In genomic region chr4:109253664-109254151, GRCm38 (mm10) we compare ENCODE assay signal across 14 mouse cellular contexts. TPM values are rescaled to one million over a fixed set of nuclear protein-coding genes. Genes with fewer than 3 reads are reported as not detected.
A peak's percentile ranks its signal among the peaks of the same experiment; 100 is the strongest.
DNase-seq lines count a peak whose midpoint lies in the region; ATAC-seq and TF ChIP-seq lines count a peak whose summit lies in the region.
"Had no signal": no experiment of that assay in that cellular context is flagged by ENCODE, and none has a peak within 500 bp of the region (broad histone marks: within the 10 kb centered on the region; RNA-seq: fewer than 3 reads in every experiment).

No protein-coding gene starts in this region.

- no peak overlapping the region for H3K9ac ChIP-seq in heart, embryonic 16.5 days (ENCODE audit: low read length)
- no peak overlapping the region for H3K9ac ChIP-seq in lung, embryonic 14.5 days
- no peak overlapping the region for H3K9ac ChIP-seq in stomach, embryonic 14.5 days (replicated peaks; ENCODE audit: low read depth, low read length)
- H3K9ac ChIP-seq: forebrain, embryonic 12.5 days; limb, embryonic 15.5 days; neural tube, embryonic 12.5 days had no signal

- H3K9me3 ChIP-seq in heart, embryonic 16.5 days (replicated peaks; ENCODE audit: control insufficient read depth, low read length) = peaks cover 4% of the 10 kb centered on the region
- H3K9me3 ChIP-seq in lung, embryonic 14.5 days (ENCODE audit: low read depth, low read length) = no peaks in the 10 kb centered on the region
- H3K9me3 ChIP-seq in stomach, embryonic 14.5 days (ENCODE audit: control insufficient read depth, low read depth, low read length) = no peaks in the 10 kb centered on the region
- H3K9me3 ChIP-seq in limb, embryonic 10.5 days (replicated peaks) = no peaks in the 10 kb centered on the region
- H3K9me3 ChIP-seq: limb, embryonic 15.5 days; neural tube, embryonic 12.5 days had no signal

- intact Hi-C loops in left cerebral cortex, postnatal 10 days (cut with DNase I) = no loop called here

- no peak; the same call in 1 of the 2 replicates for ATAC-seq in heart, embryonic 16.5 days (replicated peaks; ENCODE audit: extremely low read depth, insufficient read depth, low FRiP score)
- peak; percentile 66; the same call in 1 of the 2 replicates for ATAC-seq in lung, embryonic 14.5 days (ENCODE audit: insufficient read depth)
- ATAC-seq in stomach, embryonic 14.5 days (ENCODE audit: insufficient number of reproducible peaks, insufficient read depth, low FRiP score, low read depth) = no peak

- H3K27ac ChIP-seq in heart, embryonic 16.5 days (ENCODE audit: low read length) = no peak overlapping the region
- peak overlapping the region; percentile 13; the same call in 1 of the 2 replicates for H3K27ac ChIP-seq in lung, embryonic 14.5 days (ENCODE audit: low read depth)
- peak overlapping the region; percentile 15; the same call in 1 of the 2 replicates for H3K27ac ChIP-seq in stomach, embryonic 14.5 days (ENCODE audit: low read length)
- no peak overlapping the region for H3K27ac ChIP-seq in limb, embryonic 10.5 days
- H3K27ac ChIP-seq: forebrain, embryonic 12.5 days; limb, embryonic 15.5 days; neural tube, embryonic 12.5 days had no signal

- H3K36me3 ChIP-seq in heart, embryonic 16.5 days (ENCODE audit: control insufficient read depth, insufficient read depth) = no peaks in the 10 kb centered on the region
- no peaks in the 10 kb centered on the region for H3K36me3 ChIP-seq in lung, embryonic 14.5 days (ENCODE audit: insufficient read depth)
- H3K36me3 ChIP-seq in stomach, embryonic 14.5 days (ENCODE audit: control insufficient read depth, insufficient read depth, low read length) = no peaks in the 10 kb centered on the region
- no peaks in the 10 kb centered on the region for H3K36me3 ChIP-seq in limb, embryonic 10.5 days
- H3K36me3 ChIP-seq: forebrain, embryonic 12.5 days; limb, embryonic 15.5 days; neural tube, embryonic 12.5 days had no signal

- H3K4me2 ChIP-seq in heart, embryonic 16.5 days (ENCODE audit: low read depth, low read length) = peak overlapping the region; percentile 28; the same call in 1 of the 2 replicates
- H3K4me2 ChIP-seq in lung, embryonic 14.5 days = 0 out of 2 replicates have a peak overlapping the region, but pooled peaks have one; percentile 3
- H3K4me2 ChIP-seq in stomach, embryonic 14.5 days (replicated peaks; ENCODE audit: low read depth, low read length) = peak overlapping the region; percentile 16; the same call in 1 of the 2 replicates
- H3K4me2 ChIP-seq: forebrain, embryonic 12.5 days; limb, embryonic 15.5 days; neural tube, embryonic 12.5 days had no signal

- DNase-seq in heart, adult 11 months = peak; percentile 94
- DNase-seq in heart, postnatal 4 days = no peak
- DNase-seq in lung, embryonic 14.5 days = peak; percentile 56
- no peak for DNase-seq in limb, embryonic 10.5 days (ENCODE audit: low spot score)
- no peak for DNase-seq in cerebellum, adult 8-10 months
- DNase-seq in left cerebral cortex, postnatal 10 days (ENCODE audit: extremely low spot score in 1 of 2, low spot score in 2 of 2) = no peak
- DNase-seq: right cerebral cortex, postnatal 14 days had no signal

- 43% methylated on average over 11 of the region's 11 CpGs for WGBS in heart, embryonic 16.5 days
- 41% methylated on average over 11 of the region's 11 CpGs for WGBS in lung, embryonic 14.5 days
- WGBS in stomach, embryonic 14.5 days = 53% methylated on average over 11 of the region's 11 CpGs
- WGBS in limb, embryonic 10.5 days = 68% methylated on average over 11 of the region's 11 CpGs

- H3K27me3 ChIP-seq in heart, embryonic 16.5 days (ENCODE audit: control insufficient read depth, insufficient read depth, low read length) = no peaks in the 10 kb centered on the region
- H3K27me3 ChIP-seq in lung, embryonic 14.5 days (ENCODE audit: insufficient read depth, low read length) = no peaks in the 10 kb centered on the region
- no peaks in the 10 kb centered on the region for H3K27me3 ChIP-seq in stomach, embryonic 14.5 days (ENCODE audit: control insufficient read depth, insufficient read depth, low read length)
- H3K27me3 ChIP-seq in limb, embryonic 10.5 days (ENCODE audit: low read depth, poor library complexity, severe bottlenecking) = no peaks in the 10 kb centered on the region
- H3K27me3 ChIP-seq: forebrain, embryonic 12.5 days; limb, embryonic 15.5 days; neural tube, embryonic 12.5 days had no signal

- peaks cover 3% of the 10 kb centered on the region; the same call in 1 of the 2 replicates for H3K4me1 ChIP-seq in heart, embryonic 16.5 days (ENCODE audit: control insufficient read depth, insufficient read depth, low read length)
- H3K4me1 ChIP-seq in lung, embryonic 14.5 days (ENCODE audit: insufficient read depth) = 0 out of 2 replicates have a peak, but pooled peaks cover 4% of the 10 kb centered on the region
- H3K4me1 ChIP-seq in stomach, embryonic 14.5 days (ENCODE audit: control insufficient read depth, insufficient read depth, low read length) = no peaks in the 10 kb centered on the region
- no peaks in the 10 kb centered on the region for H3K4me1 ChIP-seq in limb, embryonic 10.5 days
- H3K4me1 ChIP-seq: forebrain, embryonic 12.5 days; limb, embryonic 15.5 days; neural tube, embryonic 12.5 days had no signal

- TF ChIP-seq CTCF in lung, embryonic 14.5 days (IDR thresholded peaks at IDR 0.05; ENCODE audit: low read depth) = no peak

- no peak overlapping the region for H3K4me3 ChIP-seq in heart, embryonic 16.5 days (ENCODE audit: low read length)
- H3K4me3 ChIP-seq in lung, embryonic 14.5 days (ENCODE audit: low read depth, low read length) = no peak overlapping the region
- no peak overlapping the region for H3K4me3 ChIP-seq in stomach, embryonic 14.5 days (ENCODE audit: low read depth, low read length)
- H3K4me3 ChIP-seq in limb, embryonic 10.5 days = no peak overlapping the region
- H3K4me3 ChIP-seq: forebrain, embryonic 12.5 days; limb, embryonic 15.5 days; neural tube, embryonic 12.5 days had no signal

RNA-seq across cellular contexts. Expression of gene Calr4, which starts 19.4 kb away (rescaled TPM):
- not detected for total RNA-seq in heart, postnatal 4 days (2021)
- 0.09 TPM in 1 of 2 replicates, not detected in the other for polyA plus RNA-seq in heart, embryonic 16.5 days (2015; fragmentation: Nextera tagmentation; extraction: Ambion mirVana)
- not detected in 2 replicates for polyA plus RNA-seq in lung, embryonic 14.5 days (2014; fragmentation: Nextera tagmentation; extraction: Ambion mirVana)
- 0.16 and 0.21 TPM in 2 replicates for polyA plus RNA-seq in stomach, embryonic 14.5 days (2014; fragmentation: Nextera tagmentation; extraction: Ambion mirVana)
- polyA plus RNA-seq in limb, embryonic 10.5 days (2016; fragmentation: Nextera tagmentation; extraction: Ambion mirVana) = not detected in 2 replicates
- under 1 TPM; 0.32 to 0.47 TPM for total RNA-seq in left cerebral cortex, postnatal 10 days (2021)
- total RNA-seq: hematopoietic stem cell, adult 5-6 weeks had no signal
- polyA plus RNA-seq: forebrain, embryonic 12.5 days; large intestine, adult 2 months had no signal

RNA-seq across cellular contexts. Expression of gene Eps15, which starts 26.4 kb away (rescaled TPM):
- total RNA-seq in heart, postnatal 4 days (2021) = 10 to 100 TPM; 42.5 to 45.9 TPM
- 30.3 and 31.1 TPM in 2 replicates for polyA plus RNA-seq in heart, embryonic 16.5 days (2015; fragmentation: Nextera tagmentation; extraction: Ambion mirVana)
- 49.3 and 52.0 TPM in 2 replicates for polyA plus RNA-seq in lung, embryonic 14.5 days (2014; fragmentation: Nextera tagmentation; extraction: Ambion mirVana)
- 50.4 and 51.9 TPM in 2 replicates for polyA plus RNA-seq in stomach, embryonic 14.5 days (2014; fragmentation: Nextera tagmentation; extraction: Ambion mirVana)
- polyA plus RNA-seq in limb, embryonic 10.5 days (2016; fragmentation: Nextera tagmentation; extraction: Ambion mirVana) = 26.4 and 33.4 TPM in 2 replicates
- total RNA-seq in left cerebral cortex, postnatal 10 days (2021) = 100 to 1,000 TPM; 176 to 177 TPM

RNA-seq across cellular contexts. Expression of gene Osbpl9, which starts 51.6 kb away (rescaled TPM):
- total RNA-seq in heart, postnatal 4 days (2021) = 10 to 100 TPM; 71.7 to 73.4 TPM
- polyA plus RNA-seq in heart, embryonic 16.5 days (2015; fragmentation: Nextera tagmentation; extraction: Ambion mirVana) = 52.8 and 57.2 TPM in 2 replicates
- 59.4 and 60.0 TPM in 2 replicates for polyA plus RNA-seq in lung, embryonic 14.5 days (2014; fragmentation: Nextera tagmentation; extraction: Ambion mirVana)
- 60.5 and 65.2 TPM in 2 replicates for polyA plus RNA-seq in stomach, embryonic 14.5 days (2014; fragmentation: Nextera tagmentation; extraction: Ambion mirVana)
- 57.7 and 64.5 TPM in 2 replicates for polyA plus RNA-seq in limb, embryonic 10.5 days (2016; fragmentation: Nextera tagmentation; extraction: Ambion mirVana)
- total RNA-seq in left cerebral cortex, postnatal 10 days (2021) = 10 to 100 TPM; 59.8 to 61.0 TPM

Comparison
In these comparisons a context has a peak if more than half of its experiments do, and no peak if none do; other contexts are left out.
1. DNase-seq: peak in heart, adult 11 months (single experiment) and lung, embryonic 14.5 days (single experiment); none in heart, postnatal 4 days (single experiment), limb, embryonic 10.5 days (single experiment), cerebellum, adult 8-10 months (single experiment) and left cerebral cortex, postnatal 10 days (0 of 2).
2. H3K27ac ChIP-seq: peak in lung, embryonic 14.5 days (single experiment) and stomach, embryonic 14.5 days (single experiment); none in heart, embryonic 16.5 days (single experiment) and limb, embryonic 10.5 days (single experiment).
3. Peak in every context shown above with its lines, with median percentiles within 50 percentile points of each other: H3K4me2 ChIP-seq.